Mouse (Mus musculus) heart, embryonic 16.5 days (tissue): ENCODE measurements around the gene Lin54. TPM values are rescaled to one million over a fixed set of nuclear protein-coding genes. Genes with fewer than 3 reads are reported as not detected.

ENCODE experiments used
- microRNA-seq: library from miRNA; unstranded; fragments of <30 nt; microRNA quantifications from one replicate; pipeline ENCODE4, GENCODE M21; 2017
- polyA plus RNA-seq: library from polyadenylated mRNA; unstranded; fragments of >200 nt; fragmentation: Nextera tagmentation; extraction: Ambion mirVana; gene quantifications from 2 replicates; pipeline ENCODE4 v1.2.1, GENCODE M21; 2015

Gene Lin54
- polyA plus RNA-seq, 1 experiment from 2014 or later = 9.9 TPM

Small RNA genes lying within 50 kb of the gene (microRNA-seq; reads per million reads assigned to microRNA genes)
- not detected for gene Gm23222

Other genes with a start within 250 kb of the Lin54 start
- 149 and 150 TPM in 2 replicates for gene Sec31a, start 84.4 kb downstream of the Lin54 start, polyA plus RNA-seq
- 137 and 151 TPM in 2 replicates for gene Cops4, start 17.7 kb upstream of the Lin54 start, polyA plus RNA-seq
- 18.5 and 44.7 TPM in 2 replicates for gene Plac8, start 71.6 kb upstream of the Lin54 start, polyA plus RNA-seq
- 73.2 TPM in 2 replicates for gene Coq2, start 174.5 kb upstream of the Lin54 start, polyA plus RNA-seq
- 1.2 and 1.7 TPM in 2 replicates for gene Hpse, start 219.1 kb upstream of the Lin54 start, polyA plus RNA-seq